ENCODE assay signal across 9 mouse cellular contexts in the genomic region with DNA sequence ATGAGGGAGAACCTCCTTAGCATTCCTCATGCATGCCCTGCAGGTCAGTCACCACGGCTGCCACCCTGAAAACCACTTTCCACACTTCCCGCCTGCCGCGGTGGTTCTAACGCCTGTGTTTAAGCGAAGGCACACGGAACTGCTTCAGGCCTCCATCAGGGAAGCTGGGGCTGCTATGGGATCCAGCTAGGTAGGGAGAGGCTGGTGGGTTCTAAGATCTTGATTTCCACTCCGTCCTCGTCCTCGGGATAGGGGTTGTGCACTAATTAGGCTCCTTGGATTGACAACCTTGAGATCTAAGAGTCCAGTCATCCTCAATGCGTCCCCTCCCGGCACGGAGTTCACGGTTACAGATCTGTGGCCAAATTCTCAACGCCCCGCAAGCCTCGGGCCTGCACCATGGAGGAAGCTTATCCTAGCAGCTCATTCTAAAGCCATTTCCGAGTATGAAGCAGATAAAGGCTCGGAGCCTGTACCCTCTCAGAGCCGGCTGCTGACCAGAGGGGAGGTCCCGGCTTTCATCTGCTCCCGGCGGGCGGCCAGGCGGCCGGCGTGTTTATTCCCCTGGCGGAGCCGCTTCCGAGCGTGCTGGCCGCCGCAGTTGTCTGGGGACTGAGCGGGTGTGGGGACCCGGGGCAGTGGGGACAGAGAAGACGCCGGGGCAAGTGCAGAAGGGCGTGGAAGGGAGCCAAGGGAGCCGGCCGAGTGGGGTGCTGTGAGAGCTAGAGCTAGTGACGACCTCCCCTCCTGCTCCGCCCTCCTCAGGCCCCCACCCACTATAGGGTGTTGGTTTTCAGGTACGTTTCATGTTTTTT. TPM values are rescaled to one million over a fixed set of nuclear protein-coding genes. Genes with fewer than 3 reads are reported as not detected.
A peak's percentile ranks its signal among the peaks of the same experiment; 100 is the strongest.
DNase-seq lines count a peak whose midpoint lies in the region; ATAC-seq and TF ChIP-seq lines count a peak whose summit lies in the region.
"Had no signal": no experiment of that assay in that cellular context is flagged by ENCODE, and none has a peak within 500 bp of the region (broad histone marks: within the 10 kb centered on the region; RNA-seq: fewer than 3 reads in every experiment).

No protein-coding gene starts in this region.

- H3K36me3 ChIP-seq in forebrain, embryonic 14.5 days (ENCODE audit: control insufficient read depth, insufficient read depth, low read length), result no peaks in the 10 kb centered on the region
- H3K36me3 ChIP-seq in intestine, postnatal 0 days (ENCODE audit: control insufficient read depth, insufficient read depth), result no peaks in the 10 kb centered on the region
- no peaks in the 10 kb centered on the region for H3K36me3 ChIP-seq in midbrain, embryonic 10.5 days

- 1% methylated on average over 43 of the region's 43 CpGs for WGBS in forebrain, embryonic 14.5 days
- 3% methylated on average over 43 of the region's 43 CpGs for WGBS in intestine, postnatal 0 days
- WGBS in midbrain, embryonic 10.5 days, result under 1% methylated on average over 43 of the region's 43 CpGs

- DNase-seq in layer of hippocampus, adult 2 months (ENCODE audit: low spot score in 2 of 2), result no peak
- DNase-seq in layer of hippocampus, postnatal 36 days, result no peak
- peak; percentile 33 for DNase-seq in forebrain, embryonic 14.5 days (ENCODE audit: low spot score)
- peak; percentile 62 for DNase-seq in midbrain, embryonic 10.5 days (ENCODE audit: low spot score)
- DNase-seq in spleen, postnatal 14 days (ENCODE audit: low spot score in 2 of 2), result no peak
- DNase-seq in spleen, adult 12 weeks (ENCODE audit: low spot score), result no peak
- DNase-seq in frontal cortex, postnatal 10 days (ENCODE audit: low spot score in 2 of 2), result no peak

- H3K27me3 ChIP-seq in forebrain, embryonic 14.5 days (replicated peaks; ENCODE audit: control insufficient read depth, insufficient read depth, low read length), result peaks cover 83% of the 10 kb centered on the region
- H3K27me3 ChIP-seq in intestine, postnatal 0 days (replicated peaks; ENCODE audit: control insufficient read depth, insufficient read depth, low read length), result peaks cover 90% of the 10 kb centered on the region
- peaks cover 99% of the 10 kb centered on the region for H3K27me3 ChIP-seq in midbrain, embryonic 10.5 days (ENCODE audit: low read depth, poor library complexity, severe bottlenecking)

- peak overlapping the region; percentile 11 for H3K4me3 ChIP-seq in layer of hippocampus, adult 2 months
- peak overlapping the region; percentile 10 for H3K4me3 ChIP-seq in forebrain, embryonic 14.5 days (ENCODE audit: low read depth, low read length)
- peak overlapping the region; percentile 22 for H3K4me3 ChIP-seq in intestine, postnatal 0 days (ENCODE audit: low read depth, low read length)
- peak overlapping the region; percentile 44 for H3K4me3 ChIP-seq in midbrain, embryonic 10.5 days

- H3K4me1 ChIP-seq in forebrain, embryonic 14.5 days (ENCODE audit: control insufficient read depth, insufficient read depth, low read length), result no peaks in the 10 kb centered on the region
- H3K4me1 ChIP-seq in intestine, postnatal 0 days (replicated peaks; ENCODE audit: control insufficient read depth, insufficient read depth, low read length), result no peaks in the 10 kb centered on the region; the same call in 1 of the 2 replicates
- peaks cover 35% of the 10 kb centered on the region for H3K4me1 ChIP-seq in midbrain, embryonic 10.5 days

- no peak for ATAC-seq in forebrain, embryonic 14.5 days
- ATAC-seq in intestine, postnatal 0 days, result no peak

- no peak overlapping the region for H3K27ac ChIP-seq in layer of hippocampus, adult 2 months
- no peak overlapping the region for H3K27ac ChIP-seq in forebrain, embryonic 14.5 days (ENCODE audit: low read depth, low read length)
- no peak overlapping the region for H3K27ac ChIP-seq in intestine, postnatal 0 days (ENCODE audit: low read depth, low read length)
- no peak overlapping the region for H3K27ac ChIP-seq in midbrain, embryonic 10.5 days (replicated peaks)

- no peak for TF ChIP-seq CTCF in layer of hippocampus, adult 2 months (conservative IDR thresholded peaks at IDR 0.05)
- TF ChIP-seq CTCF in intestine, postnatal 0 days (IDR thresholded peaks at IDR 0.05; ENCODE audit: low read depth), result no peak

- H3K4me2 ChIP-seq in forebrain, embryonic 14.5 days (ENCODE audit: low read length), result peak overlapping the region; percentile 38
- H3K4me2 ChIP-seq in intestine, postnatal 0 days (replicated peaks; ENCODE audit: low read depth), result peak overlapping the region; percentile 54

- H3K9me3 ChIP-seq in forebrain, embryonic 14.5 days (replicated peaks; ENCODE audit: control insufficient read depth, low read length), result no peaks in the 10 kb centered on the region
- no peaks in the 10 kb centered on the region for H3K9me3 ChIP-seq in intestine, postnatal 0 days (ENCODE audit: control insufficient read depth)
- H3K9me3 ChIP-seq in midbrain, embryonic 10.5 days (replicated peaks), result no peaks in the 10 kb centered on the region

- no peak overlapping the region for H3K9ac ChIP-seq in forebrain, embryonic 14.5 days (ENCODE audit: low read length)
- H3K9ac ChIP-seq in intestine, postnatal 0 days (ENCODE audit: low read depth, low read length), result no peak overlapping the region; the same call in 1 of the 2 replicates

RNA-seq across cellular contexts. Expression of gene Tbx4, which starts 8.7 kb away (rescaled TPM):
- under 1 TPM; 0.13 to 0.22 TPM for total RNA-seq in layer of hippocampus, adult 2 months (2021)
- total RNA-seq in layer of hippocampus, postnatal 36 days (2021), result under 1 TPM; 0.20 to 0.22 TPM
- polyA plus RNA-seq in forebrain, embryonic 14.5 days (2014; fragmentation: Nextera tagmentation; extraction: Ambion mirVana), result 0.11 and 0.13 TPM in 2 replicates
- polyA plus RNA-seq in intestine, postnatal 0 days (2015; fragmentation: Nextera tagmentation; extraction: Ambion mirVana), result not detected in 2 replicates
- 0.04 and 0.20 TPM in 2 replicates for polyA plus RNA-seq in midbrain, embryonic 10.5 days (2016; fragmentation: Nextera tagmentation; extraction: Ambion mirVana)

RNA-seq across cellular contexts. Expression of gene Gm11444, which starts 44.8 kb away (rescaled TPM):
- not detected for total RNA-seq in layer of hippocampus, adult 2 months (2021)
- not detected for total RNA-seq in layer of hippocampus, postnatal 36 days (2021)
- polyA plus RNA-seq in forebrain, embryonic 14.5 days (2014; fragmentation: Nextera tagmentation; extraction: Ambion mirVana), result not detected in 2 replicates
- polyA plus RNA-seq in intestine, postnatal 0 days (2015; fragmentation: Nextera tagmentation; extraction: Ambion mirVana), result not detected in 2 replicates
- not detected in 2 replicates for polyA plus RNA-seq in midbrain, embryonic 10.5 days (2016; fragmentation: Nextera tagmentation; extraction: Ambion mirVana)
- total RNA-seq: hematopoietic stem cell, adult 5-6 weeks had no signal

Comparison
In these comparisons a context has a peak if more than half of its experiments do, and no peak if none do; other contexts are left out.
1. DNase-seq: peak in forebrain, embryonic 14.5 days (single experiment) and midbrain, embryonic 10.5 days (single experiment); none in layer of hippocampus, adult 2 months (0 of 2), layer of hippocampus, postnatal 36 days (0 of 2), spleen, postnatal 14 days (0 of 2), spleen, adult 12 weeks (single experiment) and frontal cortex, postnatal 10 days (0 of 2).
2. Peak in every context shown above with its lines, with median percentiles within 50 percentile points of each other: H3K4me3 ChIP-seq.